Mouse (Mus musculus) MEL (cell line): ENCODE data around the gene Brd7. TPM values are rescaled to one million over a fixed set of nuclear protein-coding genes. Genes with fewer than 3 reads are reported as not detected.

ENCODE experiments used
- DNase-seq: peaks from one replicate; pipeline ENCODE4 v3.0.0; 2011; ENCODE audit warnings: low read depth, low spot score
- H3K27ac ChIP-seq: 2 replicates; pipeline ENCODE4 v1.5.1; 2012; ENCODE audit warnings: low read depth, mild to moderate bottlenecking, control low read depth, low read length, moderate library complexity; ENCODE audit not compliant: control insufficient read depth
- H3K27me3 ChIP-seq, 2 experiments: fragments of 150-350 bp in 1 of 2; sonication (generic) in 1 of 2; 2 replicates each; pipeline ENCODE4 v1.6.1; 2012; ENCODE audit warnings: low read length in 2 of 2, mild to moderate bottlenecking in 2 of 2, improper control_type of control experiment in 1 of 2, moderate library complexity in 1 of 2; ENCODE audit not compliant: insufficient read depth in 2 of 2, control insufficient read depth in 1 of 2
- H3K36me3 ChIP-seq, 2 experiments: 2 replicates each; pipeline ENCODE4 v1.6.1; 2012 to 2014; ENCODE audit warnings: low read length in 2 of 2, improper control_type of control experiment in 1 of 2, inconsistent platforms in 1 of 2, mild to moderate bottlenecking in 1 of 2; ENCODE audit not compliant: insufficient read depth in 2 of 2, control insufficient read depth in 1 of 2
- H3K4me1 ChIP-seq, 2 experiments: fragments of 150-350 bp in 1 of 2; sonication (generic) in 1 of 2; 2 replicates each; pipeline ENCODE4 v1.6.1; 2012; ENCODE audit warnings: low read length in 2 of 2, improper control_type of control experiment in 1 of 2, mild to moderate bottlenecking in 1 of 2; ENCODE audit not compliant: insufficient read depth in 2 of 2, control insufficient read depth in 1 of 2
- H3K4me3 ChIP-seq, 2 experiments: fragments of 150-350 bp in 1 of 2; sonication (generic) in 1 of 2; 2 replicates each; pipeline ENCODE4 v1.5.1; 2012; ENCODE audit warnings: low read depth in 2 of 2, low read length in 2 of 2, mild to moderate bottlenecking in 2 of 2, moderate library complexity in 2 of 2, control low read depth in 1 of 2, improper control_type of control experiment in 1 of 2; ENCODE audit not compliant: control insufficient read depth in 1 of 2, insufficient read depth in 1 of 2
- H3K79me2 ChIP-seq: 2 replicates; pipeline ENCODE4 v1.6.1; 2012; ENCODE audit warnings: mild to moderate bottlenecking, low read length, moderate library complexity; ENCODE audit not compliant: control insufficient read depth, poor library complexity, insufficient read depth
- H3K9ac ChIP-seq: 2 replicates; pipeline ENCODE4 v1.6.1; 2012; ENCODE audit warnings: low read depth, mild to moderate bottlenecking, control low read depth, low read length, moderate library complexity; ENCODE audit not compliant: control insufficient read depth, poor library complexity, severe bottlenecking
- H3K9me3 ChIP-seq: fragments of 150-350 bp; sonication (generic); replicated peaks from 2 replicates; pipeline ENCODE4 v1.6.1; 2012; ENCODE audit warnings: mild to moderate bottlenecking, low read length, improper control_type of control experiment, moderate library complexity; ENCODE audit not compliant: insufficient read depth
- CHD1 ChIP-seq: IDR thresholded peaks from 2 replicates; pipeline ENCODE4 v1.6.1; 2012; ENCODE audit warnings: low read depth, mild to moderate bottlenecking, inconsistent platforms, low read length, improper control_type of control experiment
- CTCF ChIP-seq, 3 experiments: IDR thresholded peaks in 2 of 3; conservative IDR thresholded peaks in 1 of 3; 2 replicates each; pipeline ENCODE4 v1.5.1; 2011 to 2012; ENCODE audit warnings: low read length in 3 of 3, low read depth in 2 of 3, mild to moderate bottlenecking in 2 of 3, improper control_type of control experiment in 1 of 3, inconsistent platforms in 1 of 3, mixed read lengths in 1 of 3, moderate library complexity in 1 of 3; ENCODE audit not compliant: control insufficient read depth in 1 of 3, insufficient read depth in 1 of 3, poor library complexity in 1 of 3, severe bottlenecking in 1 of 3
- E2F4 ChIP-seq: IDR thresholded peaks from 2 replicates; pipeline ENCODE4 v1.6.1; 2011; ENCODE audit warnings: low read depth, low read length, improper control_type of control experiment, borderline replicate concordance
- ELF1 ChIP-seq: IDR thresholded peaks from 2 replicates; pipeline ENCODE4 v1.6.1; 2014; ENCODE audit warnings: low read depth, mild to moderate bottlenecking, inconsistent platforms, low read length, improper control_type of control experiment, moderate library complexity
- ETS1 ChIP-seq: IDR thresholded peaks from 2 replicates; pipeline ENCODE4 v1.6.1; 2012; ENCODE audit warnings: low read depth, mild to moderate bottlenecking, inconsistent platforms, low read length, improper control_type of control experiment, moderate library complexity
- JUND ChIP-seq: IDR thresholded peaks from 2 replicates; pipeline ENCODE4 v1.6.1; 2011; ENCODE audit warnings: low read depth, mild to moderate bottlenecking, improper control_type of control experiment, low read length
- MAFK ChIP-seq: IDR thresholded peaks from 2 replicates; pipeline ENCODE4 v1.6.1; 2011; ENCODE audit warnings: low read depth, mild to moderate bottlenecking, low read length, improper control_type of control experiment, borderline replicate concordance
- MEF2A ChIP-seq: IDR thresholded peaks from 2 replicates; pipeline ENCODE4 v1.6.1; 2014; ENCODE audit warnings: low read depth, mild to moderate bottlenecking, inconsistent platforms, low read length, improper control_type of control experiment; ENCODE audit not compliant: poor library complexity, insufficient replicate concordance, severe bottlenecking; ENCODE audit errors: extremely low read depth
- MYC ChIP-seq: IDR thresholded peaks from 2 replicates; pipeline ENCODE4 v1.6.1; 2011; ENCODE audit warnings: low read depth, mild to moderate bottlenecking, low read length, improper control_type of control experiment, moderate library complexity
- NELFE ChIP-seq: IDR thresholded peaks from 2 replicates; pipeline ENCODE4 v1.6.1; 2011; ENCODE audit warnings: low read depth, low read length, improper control_type of control experiment
- POLR2AphosphoS2 ChIP-seq: IDR thresholded peaks from 2 replicates; pipeline ENCODE4 v1.6.1; 2011; ENCODE audit warnings: low read length, improper control_type of control experiment
- POLR2AphosphoS5 ChIP-seq: IDR thresholded peaks from 2 replicates; pipeline ENCODE4 v1.6.1; 2012; ENCODE audit warnings: low read depth, borderline replicate concordance, mild to moderate bottlenecking, inconsistent platforms, low read length, moderate library complexity, mixed read lengths
- SIN3A ChIP-seq: IDR thresholded peaks from 2 replicates; pipeline ENCODE4 v1.6.1; 2012; ENCODE audit warnings: low read length, improper control_type of control experiment, inconsistent platforms
- TBP ChIP-seq: IDR thresholded peaks from 2 replicates; pipeline ENCODE4 v1.8.0; 2011; ENCODE audit warnings: low read depth, low read length, improper control_type of control experiment
- TCF12 ChIP-seq: IDR thresholded peaks from 2 replicates; pipeline ENCODE4 v1.6.1; 2014; ENCODE audit warnings: low read depth, mild to moderate bottlenecking, inconsistent platforms, low read length, improper control_type of control experiment, moderate library complexity
- UBTF ChIP-seq: IDR thresholded peaks from 2 replicates; pipeline ENCODE4 v1.6.1; 2012; ENCODE audit warnings: low read depth, mild to moderate bottlenecking, inconsistent platforms, low read length, improper control_type of control experiment, moderate library complexity, borderline replicate concordance; ENCODE audit not compliant: insufficient read depth
- USF1 ChIP-seq: IDR thresholded peaks from 2 replicates; pipeline ENCODE4 v1.6.1; 2014; ENCODE audit warnings: low read depth, mild to moderate bottlenecking, inconsistent platforms, low read length, improper control_type of control experiment, moderate library complexity
- ZC3H11A ChIP-seq: IDR thresholded peaks from 2 replicates; pipeline ENCODE4 v1.6.1; 2012; ENCODE audit warnings: low read depth, mild to moderate bottlenecking, inconsistent platforms, low read length, improper control_type of control experiment
- ZNF384 ChIP-seq: IDR thresholded peaks from 2 replicates; pipeline ENCODE4 v1.6.1; 2012; ENCODE audit warnings: low read depth, mild to moderate bottlenecking, inconsistent platforms, low read length, improper control_type of control experiment
- polyA plus RNA-seq, 2 experiments: library from polyadenylated mRNA; stranded (reverse) in 1 of 2; unstranded in 1 of 2; fragments of >175 nt in 1 of 2; fragments of >200 nt in 1 of 2; gene quantifications; 2 replicates each; pipeline versions ENCODE4 v1.2.1 to v1.2.4; 2012; ENCODE audit warnings: low replicate concordance in 2 of 2, low read depth in 1 of 2; ENCODE audit not compliant: insufficient read length in 2 of 2, insufficient read depth in 1 of 2, missing spikeins in 1 of 2
- total RNA-seq: library from RNA; depleted of rRNA; stranded (reverse); fragments of 300-350 nt; gene quantifications from 2 replicates; pipeline ENCODE4 v1.2.3, GENCODE M21; 2012

Brd7 gene
- total and polyA plus RNA-seq, 3 experiments, result 40.0 to 192 (median 89.0) TPM

DNA sequence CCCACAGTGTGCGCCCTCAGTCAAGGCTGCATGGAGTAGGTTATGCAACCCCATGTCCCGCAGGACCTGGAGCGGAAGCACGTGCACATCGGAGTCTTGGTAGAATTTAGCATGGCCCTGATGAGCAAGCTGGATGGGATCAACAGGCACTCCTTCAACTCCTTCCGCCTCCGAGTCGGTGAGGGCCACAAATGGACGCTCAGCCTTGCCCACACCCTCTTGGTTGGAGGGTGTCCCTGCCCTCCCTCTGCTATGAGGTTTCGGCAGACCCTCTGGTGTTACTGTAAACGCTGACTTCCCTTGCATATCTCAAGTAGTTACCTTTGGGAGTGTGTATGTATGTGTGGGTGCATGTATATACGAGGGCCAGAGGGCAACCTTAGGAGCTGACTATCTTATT, 35.7 kb downstream of the Brd7 start:
- DNase-seq, result no peak
- H3K36me3 ChIP-seq, result peaks cover 2 to 14% of the 10 kb centered on the region in 2 experiments; a peak in 2 of 4 replicates
- TF ChIP-seq JUND, result no peak
- no peak for TF ChIP-seq E2F4
- no peak for TF ChIP-seq SIN3A
- TF ChIP-seq POLR2AphosphoS2, result no peak
- no peak for TF ChIP-seq CTCF (IDR thresholded peaks at IDR 0.05 in 2 of 3, conservative IDR thresholded peaks at IDR 0.05 in 1 of 3; ENCODE audit: control insufficient read depth in 1 of 3, insufficient read depth in 1 of 3, low read depth in 2 of 3, low read length in 3 of 3, poor library complexity in 1 of 3, severe bottlenecking in 1 of 3)
- no peak for TF ChIP-seq CHD1
- TF ChIP-seq ELF1, result no peak
- TF ChIP-seq MYC, result no peak
- no peak for TF ChIP-seq NELFE
- TF ChIP-seq USF1, result no peak
- no peak for TF ChIP-seq MAFK
- no peak for TF ChIP-seq ZC3H11A
- no peak for TF ChIP-seq ETS1
- no peak for TF ChIP-seq TBP
- no peak for TF ChIP-seq POLR2AphosphoS5
- TF ChIP-seq MEF2A, result no peak
- TF ChIP-seq ZNF384, result no peak

DNA sequence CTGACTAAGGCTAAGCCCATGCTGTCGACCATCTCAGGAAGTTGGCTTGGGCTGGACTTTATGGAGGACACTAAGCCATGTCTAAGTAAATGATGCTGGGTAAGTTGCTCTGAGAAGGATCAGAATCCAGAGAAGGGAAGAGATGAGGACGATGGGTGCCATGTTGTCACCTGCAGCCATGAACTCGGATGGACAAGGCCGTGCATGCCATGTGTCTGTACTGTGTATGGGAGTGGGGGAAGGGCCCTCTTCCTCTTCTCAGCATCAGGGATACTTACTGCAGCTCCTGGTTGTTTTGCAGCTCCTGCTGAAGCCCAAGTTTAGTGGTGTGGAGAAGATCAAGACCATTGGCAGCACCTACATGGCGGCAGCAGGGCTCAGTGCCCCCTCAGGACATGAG, 36.2 kb downstream of the Brd7 start:
- Histone ChIP-seq H3K79me2 (no peaks in the 10 kb centered on the region), H3K36me3 (peaks cover 2 to 10% of the 10 kb centered on the region in 2 experiments; a peak in 2 of 4 replicates), H3K9ac (no peak overlapping the region), H3K4me3 (no peak overlapping the region), H3K4me1 (no peaks in the 10 kb centered on the region), H3K9me3 (no peaks in the 10 kb centered on the region), H3K27ac (no peak overlapping the region), H3K27me3 (no peaks in the 10 kb centered on the region)
- no peak for DNase-seq
- TF ChIP-seq SIN3A, result no peak
- no peak for TF ChIP-seq E2F4
- no peak for TF ChIP-seq UBTF
- TF ChIP-seq TCF12, result no peak

More for the DNA sequence above, 35.7 kb downstream of the Brd7 start:
- no peak overlapping the region for H3K27ac ChIP-seq
- H3K27me3 ChIP-seq, result no peaks in the 10 kb centered on the region
- no peaks in the 10 kb centered on the region for H3K79me2 ChIP-seq
- H3K4me3 ChIP-seq, result no peak overlapping the region
- no peak overlapping the region for H3K9ac ChIP-seq
- H3K9me3 ChIP-seq, result no peaks in the 10 kb centered on the region
- H3K4me1 ChIP-seq, result no peaks in the 10 kb centered on the region
